Mouse (Mus musculus) stomach, postnatal 0 days (tissue): ENCODE data around the gene Mvb12b. TPM values are rescaled to one million over a fixed set of nuclear protein-coding genes. Genes with fewer than 3 reads are reported as not detected.

ENCODE experiments used
- ATAC-seq: fragments of 200-750 bp; cut with Nextera tagmentation; 2 replicates; pipeline ENCODE4 v1.8.0; 2017; ENCODE audit not compliant: low FRiP score, low TSS enrichment
- DNase-seq: peaks from one replicate; pipeline ENCODE4 v3.0.0-alpha.2; 2016; ENCODE audit warnings: low spot score
- H3K27ac ChIP-seq: fragments of 300-500 bp; sonication (generic); replicated peaks from 2 replicates; pipeline ENCODE4 v1.5.1; 2014; ENCODE audit warnings: mild to moderate bottlenecking, control low read depth
- H3K27me3 ChIP-seq: fragments of 300-500 bp; sonication (generic); 2 replicates; pipeline ENCODE4 v1.6.1; 2014; ENCODE audit warnings: low read length; ENCODE audit not compliant: control insufficient read depth, insufficient read depth
- H3K36me3 ChIP-seq: fragments of 300-500 bp; sonication (generic); 2 replicates; pipeline ENCODE4 v1.6.1; 2014; ENCODE audit warnings: low read length, mixed read lengths; ENCODE audit not compliant: control insufficient read depth, insufficient read depth
- H3K4me1 ChIP-seq: fragments of 300-500 bp; sonication (generic); replicated peaks from 2 replicates; pipeline ENCODE4 v1.6.1; 2014; ENCODE audit warnings: antibody characterized with exemption; ENCODE audit not compliant: control insufficient read depth, insufficient read depth
- H3K4me2 ChIP-seq: fragments of 300-500 bp; sonication (generic); replicated peaks from 2 replicates; pipeline ENCODE4 v1.6.1; 2014; ENCODE audit warnings: low read depth, mild to moderate bottlenecking, control low read depth, moderate library complexity
- H3K4me3 ChIP-seq: fragments of 300-500 bp; sonication (generic); 2 replicates; pipeline ENCODE4 v1.5.1; 2014; ENCODE audit warnings: low read depth, low read length, control low read depth
- H3K9ac ChIP-seq: fragments of 300-500 bp; sonication (generic); 2 replicates; pipeline ENCODE4 v1.6.1; 2014; ENCODE audit warnings: mild to moderate bottlenecking, low read length, control low read depth, mixed read lengths
- H3K9me3 ChIP-seq: fragments of 300-500 bp; sonication (generic); 2 replicates; pipeline ENCODE4 v1.6.1; 2016; ENCODE audit warnings: low read length; ENCODE audit not compliant: control insufficient read depth
- CTCF ChIP-seq: IDR thresholded peaks from 2 replicates; pipeline ENCODE4 v1.5.1; 2016; ENCODE audit warnings: antibody characterized with exemption, low read depth, mild to moderate bottlenecking, moderate library complexity
- EP300 ChIP-seq: optimal IDR thresholded peaks from 2 replicates; pipeline ENCODE3; 2016; ENCODE audit warnings: antibody characterized with exemption
- WGBS: fragments of 180-500 bp; shearing (Covaris S2); extraction: QIAGEN DNeasy Blood & Tissue Kit; methylation state at CpG from one replicate; pipeline ENCODE4 v1.1.7; 2014; 5-methylcytosine and 5-hydroxymethylcytosine counted together
- polyA plus RNA-seq: library from polyadenylated mRNA; unstranded; fragments of >200 nt; fragmentation: Nextera tagmentation; extraction: Ambion mirVana; gene quantifications from 2 replicates; pipeline ENCODE4 v1.2.1, GENCODE M21; 2015

The Mvb12b gene
- polyA plus RNA-seq, 1 experiment from 2014 or later: 10.2 TPM

DNA sequence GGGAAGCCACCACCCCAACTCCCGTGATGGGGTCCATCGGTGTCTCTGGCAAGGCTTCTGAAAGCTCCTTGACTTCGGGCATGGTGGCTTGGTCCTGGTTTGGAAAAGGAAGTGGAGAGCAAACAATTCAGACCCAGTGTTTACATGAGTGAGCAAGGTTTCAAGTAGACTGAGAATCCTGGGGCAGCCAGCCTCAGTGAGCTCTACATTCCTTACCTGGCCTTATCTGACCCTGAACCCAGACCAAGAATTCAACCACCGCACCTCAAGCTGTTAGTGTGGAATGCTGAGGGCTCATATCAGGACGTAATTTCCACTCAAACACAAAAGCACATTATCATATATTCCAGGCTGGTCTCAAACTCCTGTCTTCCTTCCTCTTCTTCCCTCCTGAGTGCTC is 13.4 kb downstream of the Mvb12b start:
- ATAC-seq (no peak), DNase-seq (no peak)
- peaks cover 11% of the 10 kb centered on the region; the same call in 1 of the 2 replicates for H3K4me1 ChIP-seq
- H3K36me3 ChIP-seq: no peaks in the 10 kb centered on the region
- H3K9me3 ChIP-seq: no peaks in the 10 kb centered on the region
- H3K27me3 ChIP-seq: no peaks in the 10 kb centered on the region
- 59% methylated on average over 5 of the region's 5 CpGs for WGBS
- H3K27ac ChIP-seq: no peak overlapping the region
- no peak overlapping the region for H3K4me3 ChIP-seq
- TF ChIP-seq EP300 (no peak), CTCF (no peak)
- no peak overlapping the region for H3K9ac ChIP-seq
- no peak overlapping the region for H3K4me2 ChIP-seq

DNA sequence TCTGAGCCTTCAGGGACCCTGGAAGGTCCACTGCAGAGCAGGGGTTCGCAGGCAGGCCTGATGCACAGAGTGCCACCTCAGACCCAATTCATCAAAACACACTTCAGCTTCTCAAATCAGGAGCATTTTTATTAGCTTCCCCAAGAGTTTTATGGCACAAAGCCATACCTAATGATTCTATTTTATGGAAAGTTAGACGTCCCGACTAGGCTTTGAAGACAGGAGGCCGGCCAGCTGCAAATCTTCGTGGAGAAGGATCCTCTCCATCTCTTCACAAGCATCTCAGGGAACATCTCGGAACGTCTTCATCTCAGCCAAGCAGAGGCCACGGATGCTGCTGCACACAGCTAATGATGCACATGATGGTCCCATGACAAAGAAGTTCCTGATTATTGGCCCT is 14.2 kb downstream of the Mvb12b start:
- Histone ChIP-seq H3K36me3 (no peaks in the 10 kb centered on the region), H3K4me2 (no peak overlapping the region), H3K27me3 (no peaks in the 10 kb centered on the region), H3K4me1 (peaks cover 11% of the 10 kb centered on the region; the same call in 1 of the 2 replicates), H3K4me3 (no peak overlapping the region), H3K9ac (no peak overlapping the region), H3K9me3 (no peaks in the 10 kb centered on the region), H3K27ac (no peak overlapping the region)
- DNase-seq (no peak), ATAC-seq (no peak)
- TF ChIP-seq EP300 (no peak), CTCF (no peak)
- 62% methylated on average over 8 of the region's 8 CpGs for WGBS

DNA sequence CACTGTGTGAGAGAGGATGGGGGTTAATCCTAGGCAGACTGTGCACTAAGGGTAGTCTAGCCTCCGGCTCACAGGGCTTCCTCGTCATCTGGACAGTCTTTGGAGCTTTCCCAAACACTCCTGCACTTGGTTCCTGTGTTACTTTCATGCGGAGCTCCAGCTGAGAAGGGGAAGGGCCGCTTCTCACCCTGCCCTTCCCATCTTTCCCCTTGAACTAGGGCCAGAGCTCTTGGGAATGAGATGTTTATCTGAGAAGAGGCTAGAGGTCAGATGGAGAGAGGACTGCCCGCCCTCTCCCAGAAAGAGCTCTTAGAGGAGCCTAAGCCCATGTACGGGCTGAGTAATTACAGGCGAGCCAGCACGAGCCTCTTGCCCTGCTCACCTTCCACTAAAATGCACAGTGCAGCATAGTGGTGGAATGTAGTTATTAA is 14.9 kb downstream of the Mvb12b start:
- Histone ChIP-seq H3K27ac (no peak overlapping the region), H3K4me3 (no peak overlapping the region), H3K36me3 (no peaks in the 10 kb centered on the region), H3K27me3 (no peaks in the 10 kb centered on the region), H3K4me1 (peaks cover 11% of the 10 kb centered on the region; the same call in 1 of the 2 replicates), H3K4me2 (no peak overlapping the region), H3K9ac (no peak overlapping the region), H3K9me3 (no peaks in the 10 kb centered on the region)
- DNase-seq (no peak), ATAC-seq (no peak)
- no peak for TF ChIP-seq CTCF
- no peak for TF ChIP-seq EP300
- 45% methylated on average over 8 of the region's 8 CpGs for WGBS

DNA sequence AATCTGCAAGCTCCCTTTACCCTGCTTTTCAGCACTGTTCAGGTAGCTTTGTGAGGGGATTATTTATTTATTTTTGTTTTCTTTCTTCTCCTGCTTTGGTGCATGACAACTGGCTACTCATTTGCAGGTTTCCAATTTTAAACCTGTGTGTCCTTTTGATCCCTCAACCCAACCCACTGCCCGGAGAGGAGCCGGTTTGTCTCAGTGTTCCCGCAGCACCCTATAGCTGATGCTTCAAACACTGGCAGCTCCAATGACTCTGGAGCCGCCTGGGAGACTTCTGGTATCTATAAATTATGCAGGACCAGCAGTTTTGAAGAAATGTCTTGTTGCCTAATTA is 16.6 kb downstream of the Mvb12b start:
- no peak for ATAC-seq
- Histone ChIP-seq H3K36me3 (no peaks in the 10 kb centered on the region), H3K4me1 (peaks cover 6% of the 10 kb centered on the region; the same call in 1 of the 2 replicates), H3K4me3 (no peak overlapping the region), H3K27me3 (no peaks in the 10 kb centered on the region), H3K9ac (no peak overlapping the region), H3K27ac (no peak overlapping the region), H3K9me3 (no peaks in the 10 kb centered on the region), H3K4me2 (no peak overlapping the region)
- TF ChIP-seq CTCF: no peak
- no peak for TF ChIP-seq EP300
- no peak for DNase-seq
- 89% methylated on average over 4 of the region's 4 CpGs for WGBS

DNA sequence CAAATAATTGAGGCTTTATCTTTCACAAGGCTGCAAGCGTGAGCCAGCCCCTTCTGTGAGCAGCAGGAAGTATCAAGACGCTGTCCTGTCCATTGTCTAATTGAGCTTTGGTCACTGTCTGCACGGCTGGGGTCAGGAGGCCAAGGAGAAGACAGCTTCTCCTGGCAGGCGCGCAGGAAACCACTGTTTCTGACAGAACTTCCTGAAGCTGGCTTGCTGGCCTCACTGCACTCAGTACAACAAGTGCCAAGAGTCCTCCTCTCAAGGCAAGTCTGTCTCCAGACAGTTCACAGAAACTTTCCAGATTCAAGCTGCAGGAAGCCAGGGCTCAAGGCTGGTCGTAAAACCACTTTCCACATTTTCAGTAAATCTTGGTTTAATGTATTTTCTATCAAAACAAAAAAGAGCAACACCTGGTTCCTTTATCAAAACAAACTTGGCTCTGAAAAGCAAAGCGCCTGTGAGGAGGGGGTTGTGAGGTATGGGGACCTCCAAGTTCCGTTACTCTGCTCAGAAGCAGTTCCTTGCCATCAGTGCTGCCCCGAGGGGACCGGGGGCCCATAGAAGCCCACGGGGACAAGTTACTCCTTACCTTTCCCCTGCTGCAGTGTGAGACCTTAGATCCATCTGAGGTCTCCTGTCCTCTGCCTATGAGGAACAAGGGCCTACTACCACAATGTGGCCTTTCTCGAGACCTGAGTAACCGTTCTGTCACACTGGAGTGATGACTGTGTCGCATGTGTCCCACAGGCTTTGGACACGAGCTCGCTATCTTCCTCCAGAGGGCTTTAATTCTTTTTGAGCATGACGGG is 17.2 kb downstream of the Mvb12b start:
- H3K4me2 ChIP-seq: no peak overlapping the region

DNA sequence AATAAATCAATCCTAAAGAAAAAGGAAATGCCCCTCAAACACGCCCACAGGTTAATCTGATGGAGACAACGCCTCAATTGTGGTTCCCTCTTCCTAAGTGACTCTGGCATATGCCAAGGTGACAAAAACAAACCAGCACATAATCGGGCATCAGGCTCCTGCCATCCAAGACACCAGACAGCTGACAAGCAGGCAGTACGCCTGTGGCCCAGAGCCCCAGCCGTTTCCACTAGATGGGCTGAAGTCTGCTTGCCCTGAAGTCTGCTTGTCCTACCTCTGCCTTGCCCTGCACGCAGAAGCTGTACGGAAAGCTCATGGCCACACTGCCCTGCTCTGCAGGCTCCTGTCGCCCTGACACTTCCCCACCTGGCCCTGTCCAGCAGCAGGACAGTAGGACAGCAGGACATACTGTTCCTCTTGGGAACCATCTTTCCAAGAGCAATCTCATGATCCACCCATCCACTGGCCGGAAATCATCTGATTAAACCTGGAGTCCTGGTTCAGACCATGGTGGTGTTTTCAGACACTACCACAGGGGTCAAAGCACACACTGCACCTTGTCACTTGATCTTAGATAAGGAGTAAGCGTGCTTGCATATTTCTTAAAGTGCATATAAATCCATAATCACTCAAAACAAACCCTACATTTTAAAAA is 17.9 kb downstream of the Mvb12b start:
- DNase-seq (no peak), ATAC-seq (no peak)
- H3K4me2 ChIP-seq: no peak overlapping the region
- H3K36me3 ChIP-seq: no peaks in the 10 kb centered on the region
- H3K4me1 ChIP-seq: 0 out of 2 replicates have a peak, but pooled peaks cover 6% of the 10 kb centered on the region
- WGBS: 60% methylated on average over 10 of the region's 10 CpGs
- no peaks in the 10 kb centered on the region for H3K27me3 ChIP-seq
- H3K4me3 ChIP-seq: no peak overlapping the region
- no peak for TF ChIP-seq CTCF
- TF ChIP-seq EP300: no peak
- no peaks in the 10 kb centered on the region for H3K9me3 ChIP-seq
- no peak overlapping the region for H3K9ac ChIP-seq
- peak overlapping the region; percentile 63 for H3K27ac ChIP-seq

More for the DNA sequence above, 17.2 kb downstream of the Mvb12b start:
- Histone ChIP-seq H3K27ac (0 out of 2 replicates have a peak overlapping the region, but pooled peaks have one; percentile 36), H3K36me3 (no peaks in the 10 kb centered on the region), H3K9me3 (no peaks in the 10 kb centered on the region), H3K4me3 (no peak overlapping the region), H3K9ac (no peak overlapping the region), H3K4me1 (peaks cover 6% of the 10 kb centered on the region; the same call in 1 of the 2 replicates), H3K27me3 (no peaks in the 10 kb centered on the region)
- ATAC-seq (peak; percentile 59; the same call in 1 of the 2 replicates), DNase-seq (no peak)
- WGBS: 47% methylated on average over 17 of the region's 17 CpGs
- TF ChIP-seq EP300: no peak
